Mouse (Mus musculus): ENCODE measurements around the gene Ndufs7. TPM values are rescaled to one million over a fixed set of nuclear protein-coding genes. Genes with fewer than 3 reads are reported as not detected.

The Ndufs7 gene
- total and polyA plus RNA-seq, 3 experiments, result 377 to 458 TPM; not detected in 1

GRCm38 (mm10) chr10:80248971-80249640, at the start of gene Ndufs7 (continued):
- no peak; the same call in 1 of the 2 replicates for TF ChIP-seq MAZ (IDR thresholded peaks at IDR 0.05; ENCODE audit: low read depth, low read length)
- 0 out of 4 replicates have a peak, but pooled peaks of 1 of the 2 experiments have one; percentile 20 for TF ChIP-seq EP300 (IDR thresholded peaks at IDR 0.05; ENCODE audit: low read depth in 1 of 2, low read length in 2 of 2)
- TF ChIP-seq NELFE (IDR thresholded peaks at IDR 0.05; ENCODE audit: low read depth, low read length), result peak; percentile 88

DNA sequence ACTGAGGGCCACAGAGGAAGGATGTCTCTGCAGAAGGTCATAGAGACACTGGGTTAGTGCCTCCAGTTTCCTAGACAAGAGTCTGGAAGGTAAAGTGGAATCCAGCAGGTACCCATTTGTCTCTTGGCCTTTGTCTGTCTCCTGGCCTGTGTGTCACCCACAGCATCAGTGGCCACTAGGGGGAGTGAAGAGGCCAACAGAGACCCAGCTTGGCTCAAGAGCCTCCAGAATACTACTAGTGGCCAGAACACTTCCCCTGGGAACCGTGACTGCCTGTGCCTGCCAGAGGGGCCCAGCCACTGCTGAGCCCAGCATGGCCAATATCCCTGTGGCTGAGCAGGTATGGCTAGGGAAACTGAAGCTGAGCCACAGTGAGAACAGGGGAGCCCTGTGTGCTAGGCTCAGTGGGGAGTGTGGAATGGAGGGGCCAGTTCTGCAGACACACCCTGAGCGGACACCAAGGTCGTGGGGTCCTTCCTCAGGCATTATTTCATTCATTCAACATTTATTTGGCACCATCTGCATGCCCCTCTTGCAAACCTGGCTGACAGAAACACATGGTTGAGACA, 49.4 kb upstream of the Ndufs7 start:
- Histone ChIP-seq H3K4me3 (ENCODE audit: control insufficient read depth in 1 of 2, insufficient read depth in 1 of 2, low read depth in 2 of 2, low read length in 2 of 2) (no peak overlapping the region), H3K79me2 (ENCODE audit: control insufficient read depth, insufficient read depth, low read length, poor library complexity) (no peaks in the 10 kb centered on the region), H3K27ac (ENCODE audit: control insufficient read depth, low read depth, low read length) (no peak overlapping the region), H3K9ac (ENCODE audit: control insufficient read depth, low read depth, low read length, poor library complexity, severe bottlenecking) (no peak overlapping the region), H3K36me3 (ENCODE audit: control insufficient read depth in 1 of 2, insufficient read depth in 2 of 2, low read length in 2 of 2) (no peaks in the 10 kb centered on the region), H3K9me3 (replicated peaks; ENCODE audit: insufficient read depth, low read length) (no peaks in the 10 kb centered on the region), H3K4me1 (ENCODE audit: control insufficient read depth in 1 of 2, insufficient read depth in 2 of 2, low read length in 2 of 2) (no peaks in the 10 kb centered on the region), H3K27me3 (ENCODE audit: control insufficient read depth in 1 of 2, insufficient read depth in 2 of 2, low read length in 2 of 2) (peaks cover 4 to 10% of the 10 kb centered on the region in 2 experiments)
- TF ChIP-seq SMC3 (IDR thresholded peaks at IDR 0.05; ENCODE audit: low read depth, low read length) (peak; percentile 89), TBP (IDR thresholded peaks at IDR 0.05; ENCODE audit: low read depth, low read length) (no peak), RAD21 (IDR thresholded peaks at IDR 0.05; ENCODE audit: low read depth, low read length) (peak; percentile 67), MXI1 (IDR thresholded peaks at IDR 0.05; ENCODE audit: low read depth, low read length) (no peak), ELF1 (IDR thresholded peaks at IDR 0.05; ENCODE audit: low read depth, low read length) (no peak), NELFE (IDR thresholded peaks at IDR 0.05; ENCODE audit: low read depth, low read length) (no peak), CTCF (IDR thresholded peaks at IDR 0.05 in 2 of 3, conservative IDR thresholded peaks at IDR 0.05 in 1 of 3; ENCODE audit: control insufficient read depth in 1 of 3, insufficient read depth in 1 of 3, low read depth in 2 of 3, low read length in 3 of 3, poor library complexity in 1 of 3, severe bottlenecking in 1 of 3) (peak; percentile 89 to 92 (median 91)), USF2 (IDR thresholded peaks at IDR 0.05; ENCODE audit: borderline replicate concordance in 1 of 2, insufficient read depth in 1 of 2, low read depth in 1 of 2, low read length in 2 of 2) (no peak), MAFK (IDR thresholded peaks at IDR 0.05; ENCODE audit: borderline replicate concordance, low read depth, low read length) (no peak), HCFC1 (IDR thresholded peaks at IDR 0.05; ENCODE audit: low read depth, low read length) (no peak), ZC3H11A (IDR thresholded peaks at IDR 0.05; ENCODE audit: low read depth, low read length) (peak; percentile 61)
- DNase-seq (ENCODE audit: low read depth, low spot score), result peak; percentile 84

GRCm38 (mm10) chr10:80200485-80200884, 48.4 kb upstream of the Ndufs7 start:
- no peak for TF ChIP-seq ZC3H11A (IDR thresholded peaks at IDR 0.05; ENCODE audit: low read depth, low read length)
- TF ChIP-seq ZKSCAN1 (IDR thresholded peaks at IDR 0.05; ENCODE audit: low read depth, low read length), result no peak
- no peak for TF ChIP-seq TBP (IDR thresholded peaks at IDR 0.05; ENCODE audit: low read depth, low read length)
- no peak for TF ChIP-seq USF1 (IDR thresholded peaks at IDR 0.05; ENCODE audit: low read depth, low read length)
- no peak for TF ChIP-seq ETS1 (IDR thresholded peaks at IDR 0.05; ENCODE audit: low read depth, low read length)
- TF ChIP-seq CHD2 (IDR thresholded peaks at IDR 0.05; ENCODE audit: low read length), result no peak
- no peak for TF ChIP-seq POLR2AphosphoS5 (IDR thresholded peaks at IDR 0.05; ENCODE audit: borderline replicate concordance, low read depth, low read length)
- no peak for TF ChIP-seq JUND (IDR thresholded peaks at IDR 0.05; ENCODE audit: low read depth, low read length)
- TF ChIP-seq GABPA (IDR thresholded peaks at IDR 0.05; ENCODE audit: low read depth, low read length), result no peak
- no peak for TF ChIP-seq E2F4 (IDR thresholded peaks at IDR 0.05; ENCODE audit: borderline replicate concordance, low read depth, low read length)
- TF ChIP-seq MEF2A (IDR thresholded peaks at IDR 0.05; ENCODE audit: extremely low read depth, insufficient replicate concordance, low read depth, low read length, poor library complexity, severe bottlenecking), result no peak
- TF ChIP-seq CHD1 (IDR thresholded peaks at IDR 0.05; ENCODE audit: low read depth, low read length), result no peak
- TF ChIP-seq RAD21 (IDR thresholded peaks at IDR 0.05; ENCODE audit: low read depth, low read length), result no peak
- TF ChIP-seq MXI1 (IDR thresholded peaks at IDR 0.05; ENCODE audit: low read depth, low read length), result no peak
- no peaks in the 10 kb centered on the region for H3K36me3 ChIP-seq (ENCODE audit: control insufficient read depth in 1 of 2, insufficient read depth in 2 of 2, low read length in 2 of 2)

More at GRCm38 (mm10) chr10:80200485-80200884, 48.4 kb upstream of the Ndufs7 start:
- Histone ChIP-seq H3K4me1 (ENCODE audit: control insufficient read depth in 1 of 2, insufficient read depth in 2 of 2, low read length in 2 of 2) (no peaks in the 10 kb centered on the region), H3K27ac (ENCODE audit: control insufficient read depth, low read depth, low read length) (no peak overlapping the region), H3K27me3 (ENCODE audit: control insufficient read depth in 1 of 2, insufficient read depth in 2 of 2, low read length in 2 of 2) (peaks cover 4 to 16% of the 10 kb centered on the region in 2 experiments), H3K4me3 (ENCODE audit: control insufficient read depth in 1 of 2, insufficient read depth in 1 of 2, low read depth in 2 of 2, low read length in 2 of 2) (no peak overlapping the region), H3K9ac (ENCODE audit: control insufficient read depth, low read depth, low read length, poor library complexity, severe bottlenecking) (no peak overlapping the region), H3K9me3 (replicated peaks; ENCODE audit: insufficient read depth, low read length) (no peaks in the 10 kb centered on the region), H3K79me2 (ENCODE audit: control insufficient read depth, insufficient read depth, low read length, poor library complexity) (no peaks in the 10 kb centered on the region)
- no peak for DNase-seq (ENCODE audit: low read depth, low spot score)

Measured in MEL (cell line).